ENCODE assay signal across 8 mouse cellular contexts in the genomic region with DNA sequence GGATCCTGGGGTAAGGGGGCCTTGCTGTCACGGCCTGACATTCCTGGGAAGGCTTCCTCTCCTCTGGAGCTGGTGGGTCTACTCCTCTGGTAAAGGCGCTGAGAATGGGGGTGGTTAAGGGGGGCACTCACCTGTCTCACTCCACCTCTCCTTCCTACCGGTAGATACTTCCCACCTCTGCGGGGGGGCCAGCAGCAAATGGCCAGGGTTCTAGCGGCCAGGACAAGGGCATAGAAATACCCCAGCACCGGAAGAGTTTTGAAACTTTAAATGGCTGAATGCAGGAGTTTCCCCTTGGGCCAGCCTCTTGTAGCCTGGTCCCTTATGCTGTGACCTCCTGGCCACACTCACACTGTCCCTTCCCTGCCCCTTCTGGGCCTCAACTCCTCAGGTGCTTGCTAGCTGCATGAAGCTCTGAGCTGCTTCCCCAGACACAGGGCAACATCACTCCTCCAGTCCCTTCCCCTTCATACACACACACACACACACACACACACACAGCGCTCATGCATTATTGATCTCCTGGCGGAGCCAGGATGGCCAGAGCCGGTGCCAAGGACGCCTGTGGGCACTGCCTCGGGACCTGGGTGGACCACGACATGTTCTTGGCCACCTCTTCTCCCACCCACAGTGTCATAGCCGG. TPM values are rescaled to one million over a fixed set of nuclear protein-coding genes. Genes with fewer than 3 reads are reported as not detected.
DNase-seq lines count a peak whose midpoint lies in the region; ATAC-seq and TF ChIP-seq lines count a peak whose summit lies in the region.

No protein-coding gene starts in this region.

- WGBS in kidney, embryonic 14.5 days: 28% methylated on average over 13 of the region's 13 CpGs
- 11% methylated on average over 13 of the region's 13 CpGs for WGBS in bone marrow, adult 2 months
- 17% methylated on average over 13 of the region's 13 CpGs for WGBS in forebrain, embryonic 16.5 days
- WGBS in liver, postnatal 0 days (ENCODE audit: insufficient replicate concordance): 9% methylated on average over 13 of the region's 13 CpGs

- peaks cover 13% of the 10 kb centered on the region for H3K4me1 ChIP-seq in kidney, embryonic 14.5 days (ENCODE audit: control insufficient read depth, insufficient read depth, low read length)
- peaks cover 5% of the 10 kb centered on the region for H3K4me1 ChIP-seq in bone marrow, adult 2 months (ENCODE audit: control insufficient read depth, insufficient read depth, low read length)
- H3K4me1 ChIP-seq in forebrain, embryonic 16.5 days (replicated peaks; ENCODE audit: control insufficient read depth, insufficient read depth, low read length): peaks cover 20% of the 10 kb centered on the region
- H3K4me1 ChIP-seq in liver, postnatal 0 days (ENCODE audit: insufficient read depth): peaks cover 22% of the 10 kb centered on the region

- H3K27ac ChIP-seq in kidney, embryonic 14.5 days (ENCODE audit: low read depth, low read length): no peak overlapping the region
- peak overlapping the region; percentile 47 for H3K27ac ChIP-seq in bone marrow, adult 2 months (ENCODE audit: control insufficient read depth, insufficient read depth, low read depth, low read length, poor library complexity)
- H3K27ac ChIP-seq in forebrain, embryonic 16.5 days (ENCODE audit: low read length): no peak overlapping the region; the same call in 1 of the 2 replicates
- H3K27ac ChIP-seq in liver, postnatal 0 days (ENCODE audit: low read depth): 0 out of 2 replicates have a peak overlapping the region, but pooled peaks have one; percentile 48

- TF ChIP-seq EP300 in liver, postnatal 0 days (IDR thresholded peaks at IDR 0.05; ENCODE audit: low read depth): no peak

- no peaks in the 10 kb centered on the region for H3K9me3 ChIP-seq in kidney, embryonic 14.5 days (ENCODE audit: control insufficient read depth, low read length)
- no peaks in the 10 kb centered on the region for H3K9me3 ChIP-seq in forebrain, embryonic 16.5 days (ENCODE audit: control insufficient read depth, low read length)
- H3K9me3 ChIP-seq in liver, postnatal 0 days (ENCODE audit: low read length): no peaks in the 10 kb centered on the region

- peaks cover 47% of the 10 kb centered on the region for H3K36me3 ChIP-seq in kidney, embryonic 14.5 days (ENCODE audit: control insufficient read depth, insufficient read depth, low read length)
- H3K36me3 ChIP-seq in forebrain, embryonic 16.5 days (ENCODE audit: control insufficient read depth, insufficient read depth): peaks cover 11% of the 10 kb centered on the region
- peaks cover 37% of the 10 kb centered on the region for H3K36me3 ChIP-seq in liver, postnatal 0 days (replicated peaks; ENCODE audit: insufficient read depth, low read length)

- TF ChIP-seq POLR2A in bone marrow, adult 2 months (IDR thresholded peaks at IDR 0.05; ENCODE audit: borderline replicate concordance, control insufficient read depth, low read depth, low read length): no peak

- no peaks in the 10 kb centered on the region for H3K27me3 ChIP-seq in kidney, embryonic 14.5 days (ENCODE audit: control insufficient read depth, insufficient read depth, low read length)
- H3K27me3 ChIP-seq in forebrain, embryonic 16.5 days (replicated peaks; ENCODE audit: control insufficient read depth, insufficient read depth, low read length): no peaks in the 10 kb centered on the region
- H3K27me3 ChIP-seq in liver, postnatal 0 days (ENCODE audit: insufficient read depth, low read length): no peaks in the 10 kb centered on the region

- DNase-seq in kidney, adult 8-10 months: no peak
- peak; percentile 57 for DNase-seq in liver, postnatal 0 days
- DNase-seq in gastrocnemius, postnatal 10 days: no peak
- DNase-seq in layer of hippocampus, postnatal 14 days (ENCODE audit: low spot score in 2 of 2): no peak
- DNase-seq in thymus, adult 18-20 months: no peak

- no peak for ATAC-seq in kidney, embryonic 14.5 days (ENCODE audit: low FRiP score, low TSS enrichment)
- ATAC-seq in forebrain, embryonic 16.5 days: peak; percentile 16; the same call in 1 of the 2 replicates
- peak; percentile 57 for ATAC-seq in liver, postnatal 0 days

- H3K9ac ChIP-seq in kidney, embryonic 14.5 days (ENCODE audit: low read depth, low read length): peak overlapping the region; percentile 77
- peak overlapping the region; percentile 80 for H3K9ac ChIP-seq in forebrain, embryonic 16.5 days (replicated peaks; ENCODE audit: low read depth, low read length)
- H3K9ac ChIP-seq in liver, postnatal 0 days (replicated peaks): peak overlapping the region; percentile 65

- no peak for TF ChIP-seq CTCF in bone marrow, adult 2 months (IDR thresholded peaks at IDR 0.05; ENCODE audit: control insufficient read depth, insufficient read depth, low read length)
- no peak for TF ChIP-seq CTCF in liver, postnatal 0 days (IDR thresholded peaks at IDR 0.05; ENCODE audit: low read depth)

- H3K4me3 ChIP-seq in kidney, embryonic 14.5 days (ENCODE audit: low read length): peak overlapping the region; percentile 79
- H3K4me3 ChIP-seq in bone marrow, adult 2 months (replicated peaks; ENCODE audit: control insufficient read depth, low read depth, low read length): peak overlapping the region; percentile 93
- H3K4me3 ChIP-seq in forebrain, embryonic 16.5 days (replicated peaks; ENCODE audit: low read length): peak overlapping the region; percentile 67
- H3K4me3 ChIP-seq in liver, postnatal 0 days (ENCODE audit: low read depth, low read length): peak overlapping the region; percentile 67

- peak overlapping the region; percentile 85 for H3K4me2 ChIP-seq in kidney, embryonic 14.5 days (replicated peaks; ENCODE audit: low read depth, low read length)
- peak overlapping the region; percentile 77 for H3K4me2 ChIP-seq in forebrain, embryonic 16.5 days (ENCODE audit: low read length)
- H3K4me2 ChIP-seq in liver, postnatal 0 days (ENCODE audit: low read depth, low read length): peak overlapping the region; percentile 73

RNA-seq across cellular contexts. Expression of gene Osbpl7, which starts 0.6 kb away (rescaled TPM):
- polyA plus RNA-seq in kidney, embryonic 14.5 days (2014; fragmentation: Nextera tagmentation; extraction: Ambion mirVana): 5.1 and 5.8 TPM in 2 replicates
- 8.2 and 17.7 TPM in 2 replicates for polyA plus RNA-seq in bone marrow, adult 2 months (2011; ENCODE audit: insufficient read depth, insufficient read length, low replicate concordance, missing spikeins)
- 11.0 and 13.1 TPM in 2 replicates for polyA plus RNA-seq in forebrain, embryonic 16.5 days (2015; fragmentation: Nextera tagmentation; extraction: Ambion mirVana)
- polyA plus RNA-seq in liver, postnatal 0 days (2015; fragmentation: Nextera tagmentation; extraction: Ambion mirVana): 1.8 and 2.4 TPM in 2 replicates
- total RNA-seq in gastrocnemius, postnatal 10 days (2021): 1 to 10 TPM; 3.4 to 6.4 TPM
- 10 to 100 TPM; 15.1 to 16.2 TPM for total RNA-seq in layer of hippocampus, postnatal 14 days (2021)

RNA-seq across cellular contexts. Expression of gene Mrpl10, which starts 9.7 kb away (rescaled TPM):
- 89.4 and 99.6 TPM in 2 replicates for polyA plus RNA-seq in kidney, embryonic 14.5 days (2014; fragmentation: Nextera tagmentation; extraction: Ambion mirVana)
- polyA plus RNA-seq in bone marrow, adult 2 months (2011; ENCODE audit: insufficient read depth, insufficient read length, low replicate concordance, missing spikeins): 21.1 and 25.1 TPM in 2 replicates
- polyA plus RNA-seq in forebrain, embryonic 16.5 days (2015; fragmentation: Nextera tagmentation; extraction: Ambion mirVana): 54.3 and 56.2 TPM in 2 replicates
- polyA plus RNA-seq in liver, postnatal 0 days (2015; fragmentation: Nextera tagmentation; extraction: Ambion mirVana): 34.1 and 34.5 TPM in 2 replicates
- total RNA-seq in gastrocnemius, postnatal 10 days (2021): 10 to 100 TPM; 45.1 to 45.6 TPM
- total RNA-seq in layer of hippocampus, postnatal 14 days (2021): 10 to 100 TPM; 81.9 to 84.1 TPM

RNA-seq across cellular contexts. Expression of gene Lrrc46, which starts 9.9 kb away (rescaled TPM):
- 1.6 and 1.7 TPM in 2 replicates for polyA plus RNA-seq in kidney, embryonic 14.5 days (2014; fragmentation: Nextera tagmentation; extraction: Ambion mirVana)
- polyA plus RNA-seq in bone marrow, adult 2 months (2011; ENCODE audit: insufficient read depth, insufficient read length, low replicate concordance, missing spikeins): not detected in 2 replicates
- polyA plus RNA-seq in forebrain, embryonic 16.5 days (2015; fragmentation: Nextera tagmentation; extraction: Ambion mirVana): 3.0 and 3.1 TPM in 2 replicates
- polyA plus RNA-seq in liver, postnatal 0 days (2015; fragmentation: Nextera tagmentation; extraction: Ambion mirVana): 0.65 and 0.73 TPM in 2 replicates
- total RNA-seq in gastrocnemius, postnatal 10 days (2021): under 1 TPM in 1 of 2 experiments, not detected in 1; 0.16 TPM
- under 1 TPM; 0.74 to 0.86 TPM for total RNA-seq in layer of hippocampus, postnatal 14 days (2021)

RNA-seq across cellular contexts. Expression of gene Scrn2, which starts 21.3 kb away (rescaled TPM):
- polyA plus RNA-seq in kidney, embryonic 14.5 days (2014; fragmentation: Nextera tagmentation; extraction: Ambion mirVana): 24.4 and 29.9 TPM in 2 replicates
- polyA plus RNA-seq in bone marrow, adult 2 months (2011; ENCODE audit: insufficient read depth, insufficient read length, low replicate concordance, missing spikeins): 3.0 and 6.7 TPM in 2 replicates
- polyA plus RNA-seq in forebrain, embryonic 16.5 days (2015; fragmentation: Nextera tagmentation; extraction: Ambion mirVana): 14.4 and 16.2 TPM in 2 replicates
- 20.6 and 21.2 TPM in 2 replicates for polyA plus RNA-seq in liver, postnatal 0 days (2015; fragmentation: Nextera tagmentation; extraction: Ambion mirVana)
- 10 to 100 TPM; 11.3 to 11.4 TPM for total RNA-seq in gastrocnemius, postnatal 10 days (2021)
- 1 to 10 TPM; 4.8 to 6.3 TPM for total RNA-seq in layer of hippocampus, postnatal 14 days (2021)

RNA-seq across cellular contexts. Expression of gene Sp6, which starts 37.9 kb away (rescaled TPM):
- polyA plus RNA-seq in kidney, embryonic 14.5 days (2014; fragmentation: Nextera tagmentation; extraction: Ambion mirVana): 0.57 and 0.60 TPM in 2 replicates
- 1.00 TPM in 1 of 2 replicates, not detected in the other for polyA plus RNA-seq in bone marrow, adult 2 months (2011; ENCODE audit: insufficient read depth, insufficient read length, low replicate concordance, missing spikeins)
- 0.29 and 0.68 TPM in 2 replicates for polyA plus RNA-seq in forebrain, embryonic 16.5 days (2015; fragmentation: Nextera tagmentation; extraction: Ambion mirVana)
- 0.06 and 0.07 TPM in 2 replicates for polyA plus RNA-seq in liver, postnatal 0 days (2015; fragmentation: Nextera tagmentation; extraction: Ambion mirVana)
- total RNA-seq in gastrocnemius, postnatal 10 days (2021): under 1 TPM; 0.21 to 0.77 TPM
- total RNA-seq in layer of hippocampus, postnatal 14 days (2021): 1 to 10 TPM in 1 of 2 experiments, under 1 TPM in 1; 0.81 to 1.1 TPM

Comparison
In these comparisons a context has a peak if more than half of its experiments do, and no peak if none do; other contexts are left out.
1. H3K27ac ChIP-seq: peak in bone marrow, adult 2 months (single experiment) and liver, postnatal 0 days (single experiment); none in kidney, embryonic 14.5 days (single experiment) and forebrain, embryonic 16.5 days (single experiment).
2. Peak in every context shown above with its lines, with median percentiles within 50 percentile points of each other: H3K4me2 ChIP-seq, H3K4me3 ChIP-seq and H3K9ac ChIP-seq.